Mouse (Mus musculus) thymus, adult 18-20 months (tissue): Measurements from ENCODE around the gene Tacr3.

Source experiments
- DNase-seq, 2 experiments: peaks; one replicate each; pipeline ENCODE4 v3.0.0; 2022; ENCODE audit warnings: mixed read lengths in 2 of 2

Gene Tacr3

GRCm38 (mm10) chr3:134828875-134829530, at the start of gene Tacr3:
Gene Tacr3 (plus strand): TSS chr3:134829007.
- no peak for DNase-seq

- no peak for DNase-seq
Measured at GRCm38 (mm10) chr3:134828492-134828874, 324 bp upstream of the Tacr3 start.

GRCm38 (mm10) chr3:134829531-134829921, 719 bp downstream of the Tacr3 start:
- no peak for DNase-seq

- no peak for DNase-seq
Measured at GRCm38 (mm10) chr3:134851342-134851741, 22.5 kb downstream of the Tacr3 start.

GRCm38 (mm10) chr3:134877701-134878100, 48.9 kb downstream of the Tacr3 start:
- DNase-seq = no peak

GRCm38 (mm10) chr3:134895831-134896230, 67.0 kb downstream of the Tacr3 start:
- no peak for DNase-seq

GRCm38 (mm10) chr3:134908890-134909289, 80.1 kb downstream of the Tacr3 start:
- no peak for DNase-seq

GRCm38 (mm10) chr3:134934703-134935102, 105.9 kb downstream of the Tacr3 start:
- DNase-seq = no peak

GRCm38 (mm10) chr3:134935461-134935860, 106.7 kb downstream of the Tacr3 start:
- DNase-seq = no peak

- no peak for DNase-seq
Measured at GRCm38 (mm10) chr3:134963461-134963860, 134.7 kb downstream of the Tacr3 start.

- no peak for DNase-seq
Measured at GRCm38 (mm10) chr3:134978902-134979301, 150.1 kb downstream of the Tacr3 start.

GRCm38 (mm10) chr3:134980140-134980539, 151.3 kb downstream of the Tacr3 start:
- DNase-seq = no peak
